Mouse (Mus musculus) CD4-positive naive resting alpha-beta T cell, adult 57 days (primary cell): ENCODE results near the gene Elof1. TPM values are rescaled to one million over a fixed set of nuclear protein-coding genes. Genes with fewer than 3 reads are reported as not detected.

ENCODE experiments used
- total RNA-seq: library from RNA; stranded (reverse); gene quantifications from one replicate; pipeline ENCODE4 v1.2.4, GENCODE M21; 2023

The Elof1 gene
- 32.2 TPM for total RNA-seq

GRCm38 (mm10) chr9:22116740-22117426 is at the start of gene Elof1:
Gene Elof1 (minus strand): TSS chr9:22117172.

GRCm38 (mm10) chr9:22156497-22157245 is 39.7 kb upstream of the Elof1 start, which contains the start of gene Pigyl:
Gene Pigyl (plus strand): TSS chr9:22156846.

GRCm38 (mm10) chr9:22135644-22136390 is 18.8 kb upstream of the Elof1 start, which contains the start of gene Acp5:
Gene Acp5 (minus strand): TSS chr9:22135711.

GRCm38 (mm10) chr9:22098993-22099696 is 17.8 kb downstream of the Elof1 start, which contains the start of gene Cnn1:
Gene Cnn1 (plus strand): TSS chr9:22099216.

GRCm38 (mm10) chr9:22085022-22085834 is 31.7 kb downstream of the Elof1 start, which contains the start of gene Ecsit:
Gene Ecsit (minus strand): TSS chr9:22085438.

GRCm38 (mm10) chr9:22070791-22071573 is 46.0 kb downstream of the Elof1 start, which contains the start of the genes Gm49318 and Zfp653:
Gene Gm49318 (minus strand): TSS chr9:22071259.
Gene Zfp653 (minus strand): TSS chr9:22071376.

Other genes starting within 250 kb of the Elof1 start
- 19.6 TPM for gene Rab3d, start 199.0 kb downstream of the Elof1 start, total RNA-seq
- not detected for gene Ccdc159, start 189.7 kb downstream of the Elof1 start, total RNA-seq
- not detected for gene Tmem205, start 189.6 kb downstream of the Elof1 start, total RNA-seq
- gene Plppr2, start 180.1 kb downstream of the Elof1 start, total RNA-seq = 1.0 TPM
- gene Swsap1, start 161.4 kb downstream of the Elof1 start, total RNA-seq = 7.9 TPM
- gene Epor, start 153.7 kb downstream of the Elof1 start, total RNA-seq = 0.53 TPM
- gene Rgl3, start 127.7 kb downstream of the Elof1 start, total RNA-seq = not detected
- not detected for gene Ccdc151, start 114.5 kb downstream of the Elof1 start, total RNA-seq
- 91.3 TPM for gene Prkcsh, start 114.4 kb downstream of the Elof1 start, total RNA-seq
- gene Elavl3, start 65.1 kb downstream of the Elof1 start, total RNA-seq = not detected
- gene Gm49318, start 45.9 kb downstream of the Elof1 start, total RNA-seq = not detected
- gene Zfp653, start 45.8 kb downstream of the Elof1 start, total RNA-seq = 28.7 TPM
- 29.4 TPM for gene Ecsit, start 31.7 kb downstream of the Elof1 start, total RNA-seq
- gene Cnn1, start 18.0 kb downstream of the Elof1 start, total RNA-seq = not detected
- gene Acp5, start 18.5 kb upstream of the Elof1 start, total RNA-seq = 202 TPM
- gene Pigyl, start 39.7 kb upstream of the Elof1 start, total RNA-seq = 19.9 TPM
- gene Zfp872, start 70.9 kb upstream of the Elof1 start, total RNA-seq = not detected
- 36.4 TPM for gene Zfp809, start 108.5 kb upstream of the Elof1 start, total RNA-seq
- 2.5 TPM for gene Zfp599, start 142.7 kb upstream of the Elof1 start, total RNA-seq
- 12.8 TPM for gene Zfp810, start 190.5 kb upstream of the Elof1 start, total RNA-seq